Mouse (Mus musculus): ENCODE results near the gene Iqce.

DNA sequence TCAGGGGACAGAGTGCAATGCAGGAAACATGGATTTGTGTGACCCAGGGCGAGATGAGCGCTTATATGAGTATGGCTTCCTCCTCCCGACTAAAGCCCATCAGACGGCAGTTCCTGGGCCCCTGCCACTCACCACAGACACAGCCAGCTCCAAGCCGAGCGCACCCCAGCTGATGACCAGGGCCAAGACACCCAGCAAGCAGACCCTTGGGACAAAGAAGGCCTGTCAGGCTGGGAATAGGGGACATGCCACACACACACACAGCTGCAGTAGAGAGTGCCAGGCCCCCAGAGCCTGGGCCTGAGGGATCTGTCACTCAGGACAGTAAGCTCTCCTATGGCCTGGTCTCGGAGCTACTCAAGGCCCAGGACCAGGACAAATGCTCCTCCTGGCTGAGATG is 68.7 kb downstream of the Iqce start:
- TF ChIP-seq CTCF (conservative IDR thresholded peaks at IDR 0.05; ENCODE audit: insufficient read depth, insufficient read length, low read depth, low read length) (no peak), POLR2A (IDR thresholded peaks at IDR 0.05; ENCODE audit: low read depth, low read length) (no peak)
